Mouse (Mus musculus) neural tube, embryonic 11.5 days (tissue): ENCODE measurements around the gene Maats1. TPM values are rescaled to one million over a fixed set of nuclear protein-coding genes. Genes with fewer than 3 reads are reported as not detected.

ENCODE experiments used
- ATAC-seq: fragments of 200-750 bp; cut with Nextera tagmentation; 2 replicates; pipeline ENCODE4 v1.8.0; 2017; ENCODE audit warnings: moderate number of reproducible peaks, mild to moderate bottlenecking, moderate TSS enrichment, moderate library complexity; ENCODE audit not compliant: insufficient read depth, low FRiP score, low TSS enrichment
- DNase-seq: peaks from one replicate; pipeline ENCODE4 v3.0.0-alpha.2; 2015; ENCODE audit warnings: low spot score
- H3K27ac ChIP-seq: fragments of 300-500 bp; sonication (generic); 2 replicates; pipeline ENCODE4 v1.5.1; 2014; ENCODE audit warnings: low read depth, mild to moderate bottlenecking, low read length
- H3K27me3 ChIP-seq: fragments of 300-500 bp; sonication (generic); 2 replicates; pipeline ENCODE4 v1.6.1; 2014; ENCODE audit warnings: mild to moderate bottlenecking, low read length, mixed read lengths; ENCODE audit not compliant: control insufficient read depth, insufficient read depth
- H3K36me3 ChIP-seq: fragments of 300-500 bp; sonication (generic); 2 replicates; pipeline ENCODE4 v1.6.1; 2014; ENCODE audit warnings: mild to moderate bottlenecking, low read length, moderate library complexity, mixed read lengths; ENCODE audit not compliant: control insufficient read depth, insufficient read depth
- H3K4me1 ChIP-seq: fragments of 300-500 bp; sonication (generic); 2 replicates; pipeline ENCODE4 v1.6.1; 2014; ENCODE audit warnings: low read length, mixed read lengths; ENCODE audit not compliant: control insufficient read depth, insufficient read depth
- H3K4me2 ChIP-seq: fragments of 300-500 bp; sonication (generic); 2 replicates; pipeline ENCODE4 v1.6.1; 2014; ENCODE audit warnings: low read depth, mild to moderate bottlenecking, moderate library complexity
- H3K4me3 ChIP-seq: fragments of 300-500 bp; sonication (generic); 2 replicates; pipeline ENCODE4 v1.5.1; 2014; ENCODE audit warnings: low read depth, low read length
- H3K9ac ChIP-seq: fragments of 300-500 bp; sonication (generic); 2 replicates; pipeline ENCODE4 v1.6.1; 2014; ENCODE audit warnings: mild to moderate bottlenecking, low read length
- H3K9me3 ChIP-seq: fragments of 300-500 bp; sonication (generic); 2 replicates; pipeline ENCODE4 v1.6.1; 2016; ENCODE audit warnings: low read length; ENCODE audit not compliant: control insufficient read depth
- WGBS: fragments of 180-500 bp; shearing (Covaris S2); extraction: QIAGEN DNeasy Blood & Tissue Kit; methylation state at CpG from one replicate; pipeline ENCODE4 v1.1.7; 2014; 5-methylcytosine and 5-hydroxymethylcytosine counted together
- polyA plus RNA-seq: library from polyadenylated mRNA; unstranded; fragments of >200 nt; fragmentation: Nextera tagmentation; extraction: Ambion mirVana; gene quantifications from 2 replicates; pipeline ENCODE4 v1.2.1, GENCODE M21; 2014

The Maats1 gene
- polyA plus RNA-seq, 1 experiment from 2014 or later, result 0.19 TPM

- WGBS, result 14% methylated on average over 3 of the region's 3 CpGs
- Histone ChIP-seq H3K4me1 (no peaks in the 10 kb centered on the region), H3K9ac (no peak overlapping the region), H3K27me3 (no peaks in the 10 kb centered on the region), H3K4me3 (no peak overlapping the region), H3K27ac (no peak overlapping the region), H3K4me2 (no peak overlapping the region), H3K9me3 (no peaks in the 10 kb centered on the region), H3K36me3 (no peaks in the 10 kb centered on the region)
- ATAC-seq (no peak), DNase-seq (no peak)
Observed at GRCm38 (mm10) chr16:38379493-38379892, 37.5 kb upstream of the Maats1 start.

- DNase-seq (no peak), ATAC-seq (no peak)
- no peaks in the 10 kb centered on the region for H3K36me3 ChIP-seq
- H3K9ac ChIP-seq, result no peak overlapping the region
- no peak overlapping the region for H3K4me3 ChIP-seq
- no peaks in the 10 kb centered on the region for H3K27me3 ChIP-seq
- 53% methylated on average over 6 of the region's 6 CpGs for WGBS
- H3K27ac ChIP-seq, result no peak overlapping the region
- no peaks in the 10 kb centered on the region for H3K4me1 ChIP-seq
- H3K9me3 ChIP-seq, result no peaks in the 10 kb centered on the region
- no peak overlapping the region for H3K4me2 ChIP-seq
Observed at GRCm38 (mm10) chr16:38379088-38379487, 37.1 kb upstream of the Maats1 start.

DNA sequence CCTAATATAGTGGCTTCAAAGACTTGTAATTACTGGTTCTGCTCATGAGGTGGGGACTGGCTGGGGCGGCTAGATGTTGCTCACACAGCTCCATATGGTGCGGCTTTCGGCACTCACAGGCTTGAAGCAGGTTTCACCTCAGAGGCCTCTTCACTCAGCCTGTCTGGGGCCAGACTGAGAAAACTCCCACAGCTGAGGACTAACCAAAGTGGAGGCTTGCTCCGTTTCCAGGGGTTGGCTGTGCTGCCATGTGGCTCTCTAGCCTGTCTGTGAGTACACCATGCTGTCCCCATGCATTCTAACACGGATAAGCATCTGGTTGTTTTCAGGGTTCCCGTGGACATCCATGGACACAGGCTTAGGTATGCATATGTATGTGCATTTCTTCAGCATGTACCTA lies 36.6 kb upstream of the Maats1 start:
- Histone ChIP-seq H3K36me3 (no peaks in the 10 kb centered on the region), H3K4me1 (no peaks in the 10 kb centered on the region), H3K9me3 (no peaks in the 10 kb centered on the region), H3K4me3 (no peak overlapping the region), H3K27ac (no peak overlapping the region), H3K27me3 (no peaks in the 10 kb centered on the region), H3K4me2 (no peak overlapping the region), H3K9ac (no peak overlapping the region)
- ATAC-seq (no peak), DNase-seq (no peak)
- WGBS, result 64% methylated on average over 6 of the region's 6 CpGs

DNA sequence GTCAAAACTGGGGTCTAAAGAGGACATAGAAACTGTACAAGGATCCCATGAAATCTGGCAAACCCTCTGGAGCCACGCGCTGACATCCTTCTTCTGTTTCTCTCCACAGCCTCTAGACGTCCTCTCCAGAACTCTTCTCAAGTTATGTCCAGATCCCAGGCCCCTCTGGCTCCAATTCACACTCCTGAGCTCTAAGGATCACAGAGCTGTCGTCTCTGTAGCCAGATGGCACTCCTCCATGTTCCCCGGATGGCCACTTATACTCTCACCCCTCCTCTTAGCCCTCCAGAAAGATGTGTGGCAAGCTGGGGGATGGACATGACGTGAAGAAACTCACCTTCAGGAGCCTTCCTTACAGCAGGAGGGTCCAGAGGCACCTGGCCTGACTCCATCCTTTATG lies 35.6 kb upstream of the Maats1 start:
- no peak for DNase-seq
- Histone ChIP-seq H3K27ac (no peak overlapping the region), H3K27me3 (no peaks in the 10 kb centered on the region), H3K9ac (no peak overlapping the region), H3K4me3 (no peak overlapping the region), H3K4me1 (no peaks in the 10 kb centered on the region), H3K9me3 (no peaks in the 10 kb centered on the region), H3K36me3 (no peaks in the 10 kb centered on the region), H3K4me2 (no peak overlapping the region)
- no peak for ATAC-seq
- 81% methylated on average over 6 of the region's 6 CpGs for WGBS

DNA sequence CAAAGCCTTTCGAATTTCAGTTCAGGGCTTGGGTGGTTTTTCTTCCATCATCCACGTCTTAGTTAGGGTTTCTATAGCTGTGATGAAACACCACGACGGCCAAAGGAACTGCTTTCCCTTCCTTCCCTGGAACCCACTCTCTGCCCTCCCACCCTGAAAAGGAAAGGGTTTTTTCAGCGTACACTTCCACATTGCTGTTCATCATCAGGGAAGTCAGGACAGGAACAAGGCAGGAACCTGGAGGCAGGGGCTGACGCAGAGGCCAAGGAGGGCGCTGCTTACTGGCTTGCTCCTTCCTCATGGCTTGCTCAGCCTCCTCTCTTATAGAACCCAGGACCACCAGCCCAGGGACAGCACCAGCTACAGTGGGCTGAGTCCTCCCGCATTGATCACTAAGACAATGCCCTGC lies 34.9 kb upstream of the Maats1 start:
- Histone ChIP-seq H3K4me1 (no peaks in the 10 kb centered on the region), H3K4me3 (no peak overlapping the region), H3K36me3 (no peaks in the 10 kb centered on the region), H3K9ac (no peak overlapping the region), H3K9me3 (no peaks in the 10 kb centered on the region), H3K4me2 (peak overlapping the region; percentile 13; the same call in 1 of the 2 replicates), H3K27me3 (no peaks in the 10 kb centered on the region), H3K27ac (no peak overlapping the region)
- 52% methylated on average over 8 of the region's 8 CpGs for WGBS
- no peak for DNase-seq
- no peak for ATAC-seq

DNA sequence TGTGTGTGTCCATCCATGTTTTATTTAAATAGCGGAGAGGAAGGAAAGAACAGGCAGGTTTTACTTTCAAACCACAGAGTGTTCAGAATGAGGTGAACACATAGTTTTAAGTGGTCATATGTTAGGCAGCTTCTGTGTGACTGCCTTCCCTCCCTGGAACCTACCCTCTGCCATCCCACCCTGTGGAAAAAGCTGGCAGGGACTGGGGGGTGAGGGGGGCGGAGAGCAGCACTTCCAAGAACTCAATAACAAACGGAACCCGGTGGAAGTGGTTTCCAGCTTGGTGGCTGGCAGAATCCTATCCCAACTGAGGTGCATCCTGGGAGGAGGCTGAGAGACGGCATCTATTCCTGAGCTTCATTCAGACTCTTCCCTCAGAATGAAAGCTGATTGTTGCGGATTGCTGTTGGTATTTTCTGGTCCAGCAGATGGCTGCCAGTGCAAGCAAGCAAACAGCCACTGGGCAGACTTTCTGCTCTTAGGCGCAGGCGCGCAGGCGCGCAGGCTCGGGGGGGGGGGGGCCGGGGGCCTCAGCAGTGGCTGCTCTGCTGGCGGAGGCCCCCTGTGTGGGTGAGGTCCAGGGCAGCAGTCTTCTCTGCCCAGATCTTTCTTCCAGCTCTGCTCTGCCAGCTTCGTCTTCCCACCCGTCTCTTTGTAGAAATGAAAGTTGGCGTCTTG lies 34.4 kb upstream of the Maats1 start:
- no peak overlapping the region for H3K27ac ChIP-seq
- 42% methylated on average over 17 of the region's 17 CpGs for WGBS
- no peak overlapping the region for H3K4me3 ChIP-seq
- no peaks in the 10 kb centered on the region for H3K4me1 ChIP-seq
- H3K36me3 ChIP-seq, result no peaks in the 10 kb centered on the region
- no peaks in the 10 kb centered on the region for H3K9me3 ChIP-seq
- DNase-seq, result peak; percentile 68
- 0 out of 2 replicates have a peak overlapping the region, but pooled peaks have one; percentile 12 for H3K9ac ChIP-seq
- peak; percentile 81 for ATAC-seq
- H3K27me3 ChIP-seq, result no peaks in the 10 kb centered on the region
- H3K4me2 ChIP-seq, result peak overlapping the region; percentile 13

- H3K4me2 ChIP-seq, result no peak overlapping the region
- no peak overlapping the region for H3K27ac ChIP-seq
- no peaks in the 10 kb centered on the region for H3K9me3 ChIP-seq
- H3K4me3 ChIP-seq, result no peak overlapping the region
- no peak overlapping the region for H3K9ac ChIP-seq
- no peak for DNase-seq
- 86% methylated on average over 7 of the region's 7 CpGs for WGBS
- H3K27me3 ChIP-seq, result no peaks in the 10 kb centered on the region
- H3K36me3 ChIP-seq, result no peaks in the 10 kb centered on the region
- H3K4me1 ChIP-seq, result no peaks in the 10 kb centered on the region
- ATAC-seq, result no peak
Observed at GRCm38 (mm10) chr16:38375182-38375581, 33.2 kb upstream of the Maats1 start.

- Histone ChIP-seq H3K27ac (no peak overlapping the region), H3K36me3 (no peaks in the 10 kb centered on the region), H3K4me3 (no peak overlapping the region), H3K4me2 (no peak overlapping the region; the same call in 1 of the 2 replicates), H3K9me3 (no peaks in the 10 kb centered on the region), H3K27me3 (no peaks in the 10 kb centered on the region), H3K4me1 (no peaks in the 10 kb centered on the region), H3K9ac (no peak overlapping the region)
- no peak for DNase-seq
- ATAC-seq, result no peak
- WGBS, result 83% methylated on average over 10 of the region's 10 CpGs
Observed at GRCm38 (mm10) chr16:38374379-38375140, 32.6 kb upstream of the Maats1 start.

GRCm38 (mm10) chr16:38373941-38374340 lies 32.0 kb upstream of the Maats1 start:
- Histone ChIP-seq H3K27me3 (no peaks in the 10 kb centered on the region), H3K9me3 (no peaks in the 10 kb centered on the region), H3K4me1 (no peaks in the 10 kb centered on the region), H3K4me2 (no peak overlapping the region; the same call in 1 of the 2 replicates), H3K27ac (no peak overlapping the region), H3K4me3 (no peak overlapping the region), H3K36me3 (no peaks in the 10 kb centered on the region), H3K9ac (no peak overlapping the region)
- WGBS, result 90% methylated on average over 16 of the region's 16 CpGs
- DNase-seq (no peak), ATAC-seq (no peak)
